Mouse (Mus musculus): ENCODE data around the gene Antxr2. TPM values are rescaled to one million over a fixed set of nuclear protein-coding genes. Genes with fewer than 3 reads are reported as not detected.
A peak's percentile ranks its signal among the peaks of the same experiment; 100 is the strongest.

Antxr2 gene
- polyA plus RNA-seq, 1 experiment = 9.9 TPM

GRCm38 (mm10) chr5:97995881-97996280 lies 35.0 kb downstream of the Antxr2 start:
- no peak for DNase-seq (ENCODE audit: low spot score)

DNA sequence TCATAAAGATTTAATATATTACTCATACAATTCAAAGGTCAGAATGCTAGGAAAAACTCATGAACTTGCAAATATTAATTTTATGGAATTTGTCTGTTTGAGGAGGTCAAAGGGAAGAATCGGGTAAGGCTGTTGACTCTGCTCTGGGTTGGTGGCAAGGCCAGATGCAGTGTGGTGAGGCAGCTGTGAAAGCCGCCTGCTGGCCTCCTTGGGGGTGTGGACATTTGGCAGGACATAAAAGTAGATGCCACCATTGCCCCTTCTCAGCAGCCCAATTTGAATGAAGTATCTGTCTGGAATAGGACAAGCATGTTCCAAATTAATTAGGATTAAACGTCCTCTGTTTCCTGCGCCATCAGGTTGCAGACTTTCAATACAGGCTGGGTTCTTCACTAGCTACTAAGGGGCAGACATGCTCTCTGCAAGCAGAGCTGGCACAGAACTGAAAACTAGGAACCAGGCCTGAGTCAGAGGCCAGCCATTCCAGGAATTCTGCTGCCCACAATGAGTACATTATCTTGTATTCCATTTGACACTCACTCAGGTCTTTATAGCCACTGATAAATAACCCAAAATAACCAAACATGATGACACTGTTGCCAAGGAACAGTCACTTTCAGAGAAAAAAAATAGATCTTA lies 44.1 kb downstream of the Antxr2 start:
- no peak for DNase-seq (ENCODE audit: low spot score)

DNA sequence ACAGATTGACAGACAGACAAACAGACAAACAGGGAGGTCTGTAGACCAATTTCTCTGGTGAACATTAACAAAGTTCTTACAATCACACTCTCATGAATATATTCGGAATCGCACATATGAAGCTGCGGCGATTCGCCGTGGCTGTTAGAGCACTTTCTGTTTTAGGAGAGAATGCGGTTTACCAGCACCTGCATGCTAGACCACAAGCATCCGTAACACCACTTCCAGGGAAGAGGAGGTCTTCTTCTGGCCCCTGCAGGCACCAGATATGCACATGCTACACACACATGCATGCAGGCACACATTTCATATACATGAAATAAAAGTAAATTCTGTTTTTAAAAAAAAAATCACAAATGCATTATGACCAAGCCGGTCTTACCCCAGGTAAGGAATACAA lies 47.5 kb downstream of the Antxr2 start:
- DNase-seq (ENCODE audit: low spot score) = no peak

- DNase-seq (ENCODE audit: low spot score) = no peak
Measured at GRCm38 (mm10) chr5:97980472-97980871, 50.4 kb downstream of the Antxr2 start.

- no peak for DNase-seq (ENCODE audit: low spot score)
Measured at GRCm38 (mm10) chr5:97973293-97973692, 57.5 kb downstream of the Antxr2 start.

- no peak for DNase-seq (ENCODE audit: low spot score)
Measured at GRCm38 (mm10) chr5:97972029-97972428, 58.8 kb downstream of the Antxr2 start.

GRCm38 (mm10) chr5:97971236-97971635 lies 59.6 kb downstream of the Antxr2 start:
- DNase-seq (ENCODE audit: low spot score) = no peak

GRCm38 (mm10) chr5:97967044-97967443 lies 63.8 kb downstream of the Antxr2 start:
- no peak for DNase-seq (ENCODE audit: low spot score)

- no peak for DNase-seq (ENCODE audit: low spot score)
Measured at GRCm38 (mm10) chr5:97966101-97966500, 64.7 kb downstream of the Antxr2 start.

DNA sequence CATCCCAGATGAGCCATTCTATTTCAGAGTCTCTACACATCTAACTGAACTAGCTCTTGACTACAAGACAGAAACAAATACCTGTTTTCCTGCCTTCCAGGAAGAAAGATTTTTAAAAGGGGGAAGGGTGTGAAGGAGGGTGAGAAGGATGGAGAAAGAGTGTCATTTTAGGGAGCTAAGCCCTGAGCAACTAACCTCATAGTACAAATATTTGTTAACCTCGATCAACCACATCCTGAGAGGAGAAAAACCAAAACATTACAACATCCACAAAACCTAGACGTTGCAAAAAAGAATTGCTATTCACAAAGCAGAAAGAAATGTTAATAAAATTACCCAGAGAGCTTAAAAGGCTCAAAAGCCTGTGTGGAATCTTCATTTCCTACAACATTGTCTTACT lies 66.4 kb downstream of the Antxr2 start:
- no peak for DNase-seq (ENCODE audit: low spot score)

GRCm38 (mm10) chr5:97962512-97962911 lies 68.3 kb downstream of the Antxr2 start:
- no peak for DNase-seq (ENCODE audit: low spot score)

- DNase-seq (ENCODE audit: low spot score) = no peak
Measured at GRCm38 (mm10) chr5:97961786-97962185, 69.1 kb downstream of the Antxr2 start.

DNA sequence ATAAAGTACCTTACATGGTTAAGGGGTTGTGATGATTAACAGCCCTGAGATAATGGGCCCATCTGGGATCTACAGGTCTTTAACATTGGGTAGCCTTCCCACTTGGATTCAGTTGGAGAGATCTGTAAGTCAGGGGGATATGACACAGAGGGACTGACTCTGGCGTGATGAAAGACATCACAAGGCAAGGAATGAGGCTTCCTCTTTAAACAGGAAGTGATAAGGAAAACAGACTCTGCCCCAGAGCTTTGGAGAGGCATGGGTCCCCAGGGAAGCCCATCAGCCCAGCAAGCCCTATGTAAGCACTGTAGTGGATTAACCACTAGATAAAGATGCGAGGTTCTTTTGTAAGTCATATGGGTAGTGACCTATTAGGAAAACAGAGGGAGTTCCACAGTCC lies 71.2 kb downstream of the Antxr2 start:
- DNase-seq (ENCODE audit: low spot score) = no peak

DNA sequence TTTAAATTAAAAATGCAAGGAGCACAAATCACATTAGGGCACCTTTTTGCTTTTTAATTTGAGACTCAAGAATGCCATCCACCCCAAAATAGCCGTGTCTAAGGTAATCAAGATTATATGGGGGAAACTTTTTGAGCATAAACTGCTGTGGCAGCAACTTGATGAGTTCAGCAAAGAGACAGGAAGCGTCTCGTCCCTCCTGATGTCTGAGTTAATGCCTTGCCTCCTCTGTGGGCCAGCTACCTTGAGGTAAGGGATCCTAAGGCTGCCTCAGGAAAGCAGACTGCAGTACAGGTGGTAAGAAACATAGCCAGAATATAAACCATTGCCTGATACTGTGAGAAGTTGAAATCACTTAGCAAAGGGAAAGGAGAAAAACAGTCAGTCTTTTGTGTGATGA lies 71.8 kb downstream of the Antxr2 start:
- no peak for DNase-seq (ENCODE audit: low spot score)

- no peak for DNase-seq (ENCODE audit: low spot score)
Measured at GRCm38 (mm10) chr5:97957501-97957900, 73.3 kb downstream of the Antxr2 start.

DNA sequence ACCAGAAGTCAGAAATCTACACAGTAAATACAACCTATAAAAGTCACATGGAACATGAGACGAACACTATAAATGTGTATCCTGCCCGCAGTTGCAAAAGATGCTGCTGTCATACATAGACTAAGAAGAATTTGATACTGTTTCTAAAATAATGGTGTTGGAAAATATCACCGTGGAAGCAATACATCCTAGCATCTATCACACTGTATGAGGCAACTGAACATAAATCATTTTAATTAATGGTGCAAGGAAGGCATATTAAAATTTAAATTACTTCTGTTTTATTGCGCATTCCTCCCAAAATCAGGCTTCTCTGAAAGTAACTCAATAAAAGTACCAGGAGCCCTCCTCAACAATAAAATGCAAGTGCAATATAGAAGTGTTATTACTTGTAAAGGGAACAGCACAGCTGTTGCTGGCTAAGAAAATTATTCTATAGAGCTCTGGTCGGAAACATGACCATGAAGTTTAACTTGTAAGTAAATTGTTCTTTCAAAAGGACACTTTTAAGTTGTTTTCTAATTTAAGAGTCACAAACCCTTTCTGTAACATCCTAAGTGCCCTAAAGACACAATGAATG lies 76.6 kb downstream of the Antxr2 start:
- DNase-seq (ENCODE audit: low spot score) = no peak

- no peak for DNase-seq (ENCODE audit: low spot score)
Measured at GRCm38 (mm10) chr5:97953241-97953920, 77.5 kb downstream of the Antxr2 start.

GRCm38 (mm10) chr5:97947261-97947660 lies 83.6 kb downstream of the Antxr2 start:
- DNase-seq (ENCODE audit: low spot score) = no peak

DNA sequence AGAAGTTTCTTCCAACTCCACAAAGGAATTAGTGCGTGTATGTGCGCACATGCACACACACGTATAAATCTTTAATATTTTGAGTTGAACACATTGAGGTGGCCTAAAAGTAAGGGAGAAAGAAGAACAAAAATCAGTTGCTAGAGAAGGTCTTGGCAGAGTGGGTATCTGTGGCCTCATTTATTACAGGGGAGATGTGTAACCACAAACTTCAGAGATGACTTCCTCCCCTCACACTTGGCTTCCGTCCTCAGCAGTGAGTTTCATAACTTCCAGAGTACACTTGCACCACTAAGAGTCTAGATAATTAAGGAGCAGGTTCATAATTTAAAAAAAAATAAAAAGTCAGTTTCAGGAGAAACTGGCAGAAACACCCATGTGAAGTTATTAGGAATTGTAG lies 84.6 kb downstream of the Antxr2 start:
- no peak for DNase-seq (ENCODE audit: low spot score)

DNA sequence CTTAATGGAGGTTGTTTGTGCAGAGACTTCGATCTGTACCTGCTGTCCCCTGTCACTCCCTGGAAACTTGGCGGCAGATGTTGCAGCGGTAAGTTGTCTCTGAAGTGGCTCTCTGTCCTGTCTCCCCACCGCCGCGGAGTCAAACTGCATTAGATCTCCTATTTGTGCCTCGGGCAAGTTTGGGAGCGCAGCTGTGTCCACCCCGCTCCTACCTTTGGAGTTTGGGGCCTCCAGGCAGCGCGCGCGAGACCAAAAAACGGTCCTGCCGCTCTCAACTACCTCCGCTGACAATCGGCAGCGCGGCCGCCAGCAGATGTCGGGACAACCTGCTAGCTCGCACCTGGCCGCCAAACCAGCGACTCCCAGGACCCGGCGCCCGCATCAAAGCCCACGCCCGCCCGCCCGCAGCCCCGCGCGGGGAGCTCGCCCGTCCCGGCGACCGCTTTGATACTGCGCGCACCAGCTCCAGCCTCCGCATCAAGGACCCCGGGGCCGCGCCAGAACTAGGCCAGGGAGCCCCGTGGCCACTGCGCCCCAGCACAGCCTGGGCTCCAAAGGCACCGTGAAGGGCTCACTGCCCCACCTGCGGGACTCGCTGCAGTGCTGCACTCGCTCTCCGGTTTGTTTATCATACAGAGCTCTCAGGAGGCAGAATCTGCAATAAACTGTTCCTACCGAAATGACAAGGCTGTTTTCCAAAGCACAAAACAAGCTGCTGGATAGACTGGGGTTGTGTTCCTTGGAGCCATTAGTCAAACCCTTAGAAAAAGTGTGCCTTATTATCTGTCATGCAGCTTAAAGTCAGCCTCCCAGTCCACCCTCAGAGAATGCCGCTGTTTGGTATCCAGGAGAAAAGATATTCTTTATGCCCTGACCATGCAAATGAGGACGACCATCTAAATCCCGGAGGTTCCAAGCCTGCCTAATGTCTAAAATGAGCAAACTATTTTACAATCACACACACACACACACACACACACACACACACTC lies 95.4 kb downstream of the Antxr2 start:
- DNase-seq (ENCODE audit: low spot score) = peak; percentile 22

DNA sequence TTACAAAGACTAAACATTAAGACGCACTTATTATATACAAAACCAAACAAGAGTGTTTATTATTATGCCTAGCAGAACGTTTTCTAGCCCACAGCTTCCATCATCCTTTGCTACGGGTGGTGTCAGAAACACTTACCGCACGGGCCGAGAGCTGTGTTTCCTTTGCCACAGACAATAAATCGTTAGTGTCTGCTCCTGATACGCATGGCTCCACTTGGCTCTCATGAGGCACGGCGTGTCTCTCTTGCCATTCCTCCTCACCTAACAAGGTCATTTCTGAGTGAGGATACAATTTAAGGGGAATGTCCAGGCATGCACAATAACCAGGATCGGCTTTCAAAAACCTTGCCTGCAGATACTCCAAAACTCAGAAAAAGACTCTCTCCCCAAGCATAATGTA lies 113.2 kb downstream of the Antxr2 start:
- no peak for DNase-seq (ENCODE audit: low spot score)

DNA sequence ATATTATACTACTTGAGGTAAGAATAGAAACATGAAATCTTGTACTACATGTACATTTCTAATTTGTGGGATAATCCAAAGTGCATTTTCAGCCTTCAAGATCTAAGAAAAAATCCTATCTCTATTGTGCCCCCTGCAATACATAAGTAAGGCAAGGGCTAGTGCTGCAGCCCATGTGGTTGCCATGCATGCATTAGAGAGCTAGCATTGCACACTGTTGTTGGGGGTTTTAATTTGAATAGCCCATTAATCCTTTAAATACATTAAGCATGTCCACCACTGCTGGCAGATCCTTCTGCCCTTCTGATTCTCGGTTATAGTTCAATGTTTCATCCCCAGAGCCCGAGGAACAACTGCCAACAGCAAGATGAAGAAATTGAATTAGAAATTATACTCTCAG lies 116.0 kb downstream of the Antxr2 start:
- no peak for DNase-seq (ENCODE audit: low spot score)

Data from urinary bladder, adult 2 months (tissue).